Mouse (Mus musculus) hindbrain, embryonic 13.5 days (tissue): Measurements from ENCODE around the gene Atp6v1e2. TPM values are rescaled to one million over a fixed set of nuclear protein-coding genes. Genes with fewer than 3 reads are reported as not detected.

Experiments
- ATAC-seq: fragments of 200-750 bp; cut with Nextera tagmentation; 2 replicates; pipeline ENCODE4 v1.8.0; 2017; ENCODE audit warnings: moderate TSS enrichment; ENCODE audit not compliant: low FRiP score
- H3K27ac ChIP-seq: fragments of 300-500 bp; sonication (generic); 2 replicates; pipeline ENCODE4 v1.5.1; 2015; ENCODE audit warnings: inconsistent platforms, mild to moderate bottlenecking, moderate library complexity
- H3K27me3 ChIP-seq: fragments of 300-500 bp; sonication (generic); 2 replicates; pipeline ENCODE4 v1.6.1; 2015; ENCODE audit warnings: mild to moderate bottlenecking, inconsistent platforms
- H3K36me3 ChIP-seq: fragments of 300-500 bp; sonication (generic); 2 replicates; pipeline ENCODE4 v1.6.1; 2015; ENCODE audit warnings: mild to moderate bottlenecking, inconsistent platforms
- H3K4me1 ChIP-seq: fragments of 300-500 bp; sonication (generic); replicated peaks from 2 replicates; pipeline ENCODE4 v1.6.1; 2015; ENCODE audit warnings: inconsistent platforms
- H3K4me2 ChIP-seq: fragments of 300-500 bp; sonication (generic); 2 replicates; pipeline ENCODE4 v1.6.1; 2015; ENCODE audit warnings: inconsistent platforms, mild to moderate bottlenecking, moderate library complexity
- H3K4me3 ChIP-seq: fragments of 300-500 bp; sonication (generic); 2 replicates; pipeline ENCODE4 v1.5.1; 2015; ENCODE audit warnings: mild to moderate bottlenecking, inconsistent platforms
- H3K9ac ChIP-seq: fragments of 300-500 bp; sonication (generic); 2 replicates; pipeline ENCODE4 v1.6.1; 2015; ENCODE audit warnings: mild to moderate bottlenecking, inconsistent platforms
- H3K9me3 ChIP-seq: fragments of 300-500 bp; sonication (generic); 2 replicates; pipeline ENCODE4 v1.6.1; 2016; ENCODE audit warnings: inconsistent platforms
- WGBS: fragments of 180-500 bp; shearing (Covaris S2); methylation state at CpG from one replicate; pipeline ENCODE4 v1.1.7; 2015; 5-methylcytosine and 5-hydroxymethylcytosine counted together
- polyA plus RNA-seq: library from polyadenylated mRNA; unstranded; fragments of >200 nt; fragmentation: Nextera tagmentation; extraction: Ambion mirVana; gene quantifications from 2 replicates; pipeline ENCODE4 v1.2.1, GENCODE M21; 2015

Atp6v1e2 gene
- polyA plus RNA-seq, 1 experiment from 2014 or later, result not detected

GRCm38 (mm10) chr17:86932896-86933295, 14.8 kb downstream of the Atp6v1e2 start:
- H3K4me3 ChIP-seq, result no peak overlapping the region
- H3K9me3 ChIP-seq, result no peaks in the 10 kb centered on the region
- H3K9ac ChIP-seq, result 0 out of 2 replicates have a peak overlapping the region, but pooled peaks have one; percentile 0
- peaks cover 10% of the 10 kb centered on the region; the same call in 1 of the 2 replicates for H3K27me3 ChIP-seq
- peaks cover 30% of the 10 kb centered on the region for H3K4me1 ChIP-seq
- WGBS, result 32% methylated on average over 5 of the region's 5 CpGs
- peak; percentile 44; the same call in 1 of the 2 replicates for ATAC-seq
- no peak overlapping the region for H3K4me2 ChIP-seq
- H3K36me3 ChIP-seq, result no peaks in the 10 kb centered on the region
- H3K27ac ChIP-seq, result peak overlapping the region; percentile 31; the same call in 1 of the 2 replicates

GRCm38 (mm10) chr17:86929981-86930380, 17.7 kb downstream of the Atp6v1e2 start:
- H3K36me3 ChIP-seq, result no peaks in the 10 kb centered on the region
- H3K9ac ChIP-seq, result no peak overlapping the region
- no peak for ATAC-seq
- H3K4me1 ChIP-seq, result peaks cover 19% of the 10 kb centered on the region
- no peak overlapping the region for H3K4me3 ChIP-seq
- no peak overlapping the region for H3K4me2 ChIP-seq
- peaks cover 6% of the 10 kb centered on the region; the same call in 1 of the 2 replicates for H3K27me3 ChIP-seq
- H3K9me3 ChIP-seq, result peaks cover 13% of the 10 kb centered on the region
- H3K27ac ChIP-seq, result no peak overlapping the region

GRCm38 (mm10) chr17:86929355-86929754, 18.3 kb downstream of the Atp6v1e2 start:
- H3K4me2 ChIP-seq, result no peak overlapping the region
- no peak for ATAC-seq
- peaks cover 13% of the 10 kb centered on the region for H3K9me3 ChIP-seq
- WGBS, result 86% methylated on average over 6 of the region's 6 CpGs
- no peak overlapping the region for H3K9ac ChIP-seq
- H3K27ac ChIP-seq, result no peak overlapping the region
- peaks cover 19% of the 10 kb centered on the region for H3K4me1 ChIP-seq
- H3K36me3 ChIP-seq, result no peaks in the 10 kb centered on the region
- no peak overlapping the region for H3K4me3 ChIP-seq
- 0 out of 2 replicates have a peak, but pooled peaks cover under 1% of the 10 kb centered on the region for H3K27me3 ChIP-seq

- H3K4me2 ChIP-seq, result no peak overlapping the region
- no peak for ATAC-seq
- H3K36me3 ChIP-seq, result no peaks in the 10 kb centered on the region
- no peak overlapping the region for H3K27ac ChIP-seq
- WGBS, result 95% methylated on average over 3 of the region's 3 CpGs
- 0 out of 2 replicates have a peak, but pooled peaks cover 4% of the 10 kb centered on the region for H3K4me1 ChIP-seq
- no peak overlapping the region for H3K9ac ChIP-seq
- H3K9me3 ChIP-seq, result peaks cover 13% of the 10 kb centered on the region
- no peak overlapping the region for H3K4me3 ChIP-seq
- H3K27me3 ChIP-seq, result no peaks in the 10 kb centered on the region
These were observed 20.9 kb downstream of the Atp6v1e2 start for GRCm38 (mm10) chr17:86926836-86927235.

- Histone ChIP-seq H3K27ac (0 out of 2 replicates have a peak overlapping the region, but pooled peaks have one; percentile 30), H3K27me3 (no peaks in the 10 kb centered on the region), H3K36me3 (no peaks in the 10 kb centered on the region), H3K4me2 (no peak overlapping the region), H3K9me3 (peaks cover 13% of the 10 kb centered on the region), H3K4me1 (no peaks in the 10 kb centered on the region), H3K4me3 (no peak overlapping the region), H3K9ac (no peak overlapping the region)
- ATAC-seq, result no peak
- WGBS, result 82% methylated on average over 3 of the region's 3 CpGs
These were observed 23.0 kb downstream of the Atp6v1e2 start for GRCm38 (mm10) chr17:86924679-86925078.

GRCm38 (mm10) chr17:86919729-86920128, 28.0 kb downstream of the Atp6v1e2 start:
- no peaks in the 10 kb centered on the region for H3K27me3 ChIP-seq
- H3K4me2 ChIP-seq, result no peak overlapping the region
- H3K9me3 ChIP-seq, result no peaks in the 10 kb centered on the region
- no peak for ATAC-seq
- H3K36me3 ChIP-seq, result no peaks in the 10 kb centered on the region
- no peak overlapping the region for H3K9ac ChIP-seq
- no peaks in the 10 kb centered on the region for H3K4me1 ChIP-seq
- 86% methylated on average over 11 of the region's 11 CpGs for WGBS
- no peak overlapping the region for H3K4me3 ChIP-seq
- H3K27ac ChIP-seq, result no peak overlapping the region

- no peak overlapping the region for H3K4me3 ChIP-seq
- no peaks in the 10 kb centered on the region for H3K27me3 ChIP-seq
- H3K36me3 ChIP-seq, result no peaks in the 10 kb centered on the region
- no peak overlapping the region for H3K4me2 ChIP-seq
- no peak overlapping the region for H3K27ac ChIP-seq
- ATAC-seq, result no peak
- no peaks in the 10 kb centered on the region for H3K9me3 ChIP-seq
- WGBS, result 82% methylated on average over 6 of the region's 6 CpGs
- no peaks in the 10 kb centered on the region for H3K4me1 ChIP-seq
- H3K9ac ChIP-seq, result no peak overlapping the region
These were observed 28.9 kb downstream of the Atp6v1e2 start for GRCm38 (mm10) chr17:86918786-86919185.

GRCm38 (mm10) chr17:86917048-86917447, 30.6 kb downstream of the Atp6v1e2 start, which contains the start of gene Tmem247:
Gene Tmem247 (plus strand): TSS chr17:86917348.
- Histone ChIP-seq H3K27me3 (no peaks in the 10 kb centered on the region), H3K4me1 (no peaks in the 10 kb centered on the region), H3K4me2 (no peak within 1 kb of the TSS), H3K27ac (no peak within 1 kb of the TSS), H3K36me3 (no peaks in the 10 kb centered on the region), H3K9ac (no peak within 1 kb of the TSS), H3K4me3 (no peak within 1 kb of the TSS), H3K9me3 (no peaks in the 10 kb centered on the region)
- ATAC-seq, result no peak
- 89% methylated on average over 10 of the region's 10 CpGs for WGBS

- no peaks in the 10 kb centered on the region for H3K36me3 ChIP-seq
- 83% methylated on average over 4 of the region's 4 CpGs for WGBS
- no peak overlapping the region for H3K4me2 ChIP-seq
- H3K4me3 ChIP-seq, result no peak overlapping the region
- H3K9me3 ChIP-seq, result no peaks in the 10 kb centered on the region
- no peak overlapping the region for H3K9ac ChIP-seq
- no peak overlapping the region for H3K27ac ChIP-seq
- no peak for ATAC-seq
- no peaks in the 10 kb centered on the region for H3K27me3 ChIP-seq
- no peaks in the 10 kb centered on the region for H3K4me1 ChIP-seq
These were observed 32.2 kb downstream of the Atp6v1e2 start for GRCm38 (mm10) chr17:86915540-86915939.

- H3K4me1 ChIP-seq, result no peaks in the 10 kb centered on the region
- H3K27ac ChIP-seq, result no peak overlapping the region
- no peak overlapping the region for H3K4me2 ChIP-seq
- no peak overlapping the region for H3K9ac ChIP-seq
- WGBS, result 82% methylated on average over 7 of the region's 7 CpGs
- ATAC-seq, result no peak
- no peak overlapping the region for H3K4me3 ChIP-seq
- H3K27me3 ChIP-seq, result peaks cover 3% of the 10 kb centered on the region; the same call in 1 of the 2 replicates
- no peaks in the 10 kb centered on the region for H3K36me3 ChIP-seq
- no peaks in the 10 kb centered on the region for H3K9me3 ChIP-seq
These were observed 34.6 kb downstream of the Atp6v1e2 start for GRCm38 (mm10) chr17:86913003-86913607.

GRCm38 (mm10) chr17:86911261-86911660, 36.4 kb downstream of the Atp6v1e2 start:
- Histone ChIP-seq H3K9me3 (no peaks in the 10 kb centered on the region), H3K27me3 (peaks cover 15% of the 10 kb centered on the region), H3K4me2 (no peak overlapping the region), H3K36me3 (no peaks in the 10 kb centered on the region), H3K4me3 (no peak overlapping the region), H3K4me1 (no peaks in the 10 kb centered on the region), H3K27ac (no peak overlapping the region), H3K9ac (no peak overlapping the region)
- WGBS, result 59% methylated on average over 5 of the region's 5 CpGs
- no peak for ATAC-seq

GRCm38 (mm10) chr17:86909733-86910495, 37.8 kb downstream of the Atp6v1e2 start:
- Histone ChIP-seq H3K9me3 (no peaks in the 10 kb centered on the region), H3K27ac (no peak overlapping the region), H3K4me3 (no peak overlapping the region), H3K36me3 (no peaks in the 10 kb centered on the region), H3K4me2 (no peak overlapping the region), H3K27me3 (peaks cover 15% of the 10 kb centered on the region), H3K9ac (no peak overlapping the region), H3K4me1 (peaks cover 11% of the 10 kb centered on the region)
- no peak for ATAC-seq
- WGBS, result 69% methylated on average over 14 of the region's 14 CpGs
